Mouse (Mus musculus): ENCODE measurements around the gene Treh.

- TF ChIP-seq CTCF (IDR thresholded peaks at IDR 0.05; ENCODE audit: extremely low read depth, insufficient read length, insufficient replicate concordance, low read depth, low read length) (no peak), POLR2A (IDR thresholded peaks at IDR 0.05; ENCODE audit: low read depth, low read length) (no peak)
Observed at GRCm38 (mm10) chr9:44690641-44691040, 17.6 kb downstream of the Treh start.

All from small intestine, adult 2 months (tissue).